ENCODE assay signal across 23 mouse cellular contexts in the genomic region with DNA sequence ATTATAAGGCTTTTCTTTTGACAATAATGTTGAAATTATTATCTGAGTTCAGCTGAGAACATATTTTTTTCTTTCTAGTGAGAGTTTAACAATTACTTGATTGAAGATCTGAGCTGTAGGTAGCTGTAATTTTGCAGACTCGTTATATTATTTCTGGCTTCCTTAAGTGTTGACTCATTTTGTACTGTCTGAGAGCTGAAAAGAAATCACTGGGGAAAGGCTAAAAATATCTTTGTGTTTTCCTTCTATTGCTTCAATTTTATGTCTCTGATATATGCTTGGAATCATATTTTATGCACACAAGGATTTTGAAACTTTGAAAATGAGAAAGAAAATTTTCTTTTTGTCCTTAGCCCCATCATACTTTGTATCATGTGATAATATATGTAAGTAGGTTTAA.
"Had no signal": no experiment of that assay in that cellular context is flagged by ENCODE, and none has a peak within 500 bp of the region (broad histone marks: within the 10 kb centered on the region; RNA-seq: fewer than 3 reads in every experiment).

No protein-coding gene starts in this region.

- H3K9ac ChIP-seq: heart, embryonic 13.5 days; heart, embryonic 15.5 days; hindbrain, embryonic 13.5 days; hindbrain, embryonic 15.5 days; limb, embryonic 13.5 days; limb, embryonic 15.5 days; liver, embryonic 12.5 days; liver, embryonic 14.5 days had no signal

- ATAC-seq: hindbrain, postnatal 0 days; intestine, embryonic 16.5 days; liver, embryonic 12.5 days had no signal

- H3K27ac ChIP-seq: heart, adult 2 months; heart, embryonic 13.5 days; heart, embryonic 15.5 days; hindbrain, embryonic 13.5 days; hindbrain, embryonic 15.5 days; hindbrain, postnatal 0 days; limb, embryonic 13.5 days; limb, embryonic 15.5 days; liver, embryonic 12.5 days; liver, embryonic 14.5 days had no signal

- H3K4me3 ChIP-seq: heart, adult 2 months; heart, embryonic 13.5 days; heart, embryonic 15.5 days; hindbrain, embryonic 13.5 days; hindbrain, embryonic 15.5 days; limb, embryonic 13.5 days; limb, embryonic 15.5 days; liver, embryonic 12.5 days had no signal

- H3K9me3 ChIP-seq: heart, embryonic 13.5 days; heart, embryonic 15.5 days; hindbrain, embryonic 13.5 days; hindbrain, embryonic 15.5 days; limb, embryonic 13.5 days; limb, embryonic 15.5 days; liver, embryonic 12.5 days had no signal

- H3K27me3 ChIP-seq: heart, embryonic 13.5 days; heart, embryonic 15.5 days; hindbrain, embryonic 13.5 days; hindbrain, embryonic 15.5 days; limb, embryonic 13.5 days; limb, embryonic 15.5 days; liver, embryonic 12.5 days had no signal

- DNase-seq: gastrocnemius, postnatal 14 days; gastrocnemius, postnatal 36 days; heart, adult 11 months; heart, adult 2 months; heart, postnatal 14 days; heart, postnatal 36 days; kidney, adult 11 months; kidney, adult 2 months; kidney, postnatal 14 days; kidney, postnatal 36 days; layer of hippocampus, postnatal 36 days; left cerebral cortex, postnatal 4 days had no signal

- H3K4me1 ChIP-seq: heart, embryonic 13.5 days; heart, embryonic 15.5 days; hindbrain, embryonic 13.5 days; hindbrain, embryonic 15.5 days; limb, embryonic 13.5 days; limb, embryonic 15.5 days; liver, embryonic 12.5 days had no signal

- H3K36me3 ChIP-seq: heart, embryonic 13.5 days; heart, embryonic 15.5 days; hindbrain, embryonic 13.5 days; hindbrain, embryonic 15.5 days; limb, embryonic 13.5 days; limb, embryonic 15.5 days; liver, embryonic 12.5 days had no signal

- H3K4me2 ChIP-seq: heart, embryonic 11.5 days; heart, embryonic 13.5 days; heart, embryonic 15.5 days; hindbrain, embryonic 13.5 days; hindbrain, embryonic 15.5 days; limb, embryonic 13.5 days; limb, embryonic 15.5 days; liver, embryonic 12.5 days had no signal
